Mouse (Mus musculus) regulatory T cell (primary cell): ENCODE data around the gene Vps41.

ENCODE experiments used
- in situ Hi-C: fragments of 300-600 bp; cut with MboI, MseI; formaldehyde crosslinking; loops from one replicate; pipeline ENCODE4 v1.15.1; 2025; ENCODE audit warnings: high pct_unique_total_duplicates

The Vps41 gene

GRCm38 (mm10) chr13:18717185-18717584, at the start of gene Vps41:
TSS of gene Vps41 (plus strand) at chr13:18717286.
- in situ Hi-C loops: no loop called here

- in situ Hi-C loops: no loop called here
Observed at GRCm38 (mm10) chr13:18698518-18699065, 18.5 kb upstream of the Vps41 start.

GRCm38 (mm10) chr13:18711685-18712084, 5.4 kb upstream of the Vps41 start:
- in situ Hi-C loops: no loop called here

- in situ Hi-C loops: no loop called here
Observed at GRCm38 (mm10) chr13:18716707-18717106, 379 bp upstream of the Vps41 start.

- in situ Hi-C loops: no loop called here
Observed at GRCm38 (mm10) chr13:18718461-18718860, 1.4 kb downstream of the Vps41 start.

- in situ Hi-C loops: no loop called here
Observed at GRCm38 (mm10) chr13:18730666-18731065, 13.6 kb downstream of the Vps41 start.

- in situ Hi-C loops: no loop called here
Observed at GRCm38 (mm10) chr13:18736590-18736989, 19.5 kb downstream of the Vps41 start.

- in situ Hi-C loops: no loop called here
Observed at GRCm38 (mm10) chr13:18743575-18744265, 26.6 kb downstream of the Vps41 start.

- in situ Hi-C loops: no loop called here
Observed at GRCm38 (mm10) chr13:18744266-18744652, 27.2 kb downstream of the Vps41 start.

- in situ Hi-C loops: no loop called here
Observed at GRCm38 (mm10) chr13:18757958-18758357, 40.9 kb downstream of the Vps41 start.

- in situ Hi-C loops: no loop called here
Observed at GRCm38 (mm10) chr13:18759361-18760056, 42.4 kb downstream of the Vps41 start.

- in situ Hi-C loops: no loop called here
Observed at GRCm38 (mm10) chr13:18761452-18761851, 44.4 kb downstream of the Vps41 start.

GRCm38 (mm10) chr13:18767893-18768292, 50.8 kb downstream of the Vps41 start:
- in situ Hi-C loops: no loop called here

- in situ Hi-C loops: no loop called here
Observed at GRCm38 (mm10) chr13:18768495-18768894, 51.4 kb downstream of the Vps41 start.

GRCm38 (mm10) chr13:18773437-18774198, 56.5 kb downstream of the Vps41 start:
- in situ Hi-C loops: no loop called here

GRCm38 (mm10) chr13:18781250-18781649, 64.2 kb downstream of the Vps41 start:
- in situ Hi-C loops: no loop called here

GRCm38 (mm10) chr13:18785702-18786101, 68.6 kb downstream of the Vps41 start:
- in situ Hi-C loops: no loop called here

- in situ Hi-C loops: no loop called here
Observed at GRCm38 (mm10) chr13:18788040-18788439, 71.0 kb downstream of the Vps41 start.

- in situ Hi-C loops: no loop called here
Observed at GRCm38 (mm10) chr13:18788689-18789088, 71.6 kb downstream of the Vps41 start.

- in situ Hi-C loops: no loop called here
Observed at GRCm38 (mm10) chr13:18789662-18790061, 72.6 kb downstream of the Vps41 start.

GRCm38 (mm10) chr13:18790086-18790485, 73.0 kb downstream of the Vps41 start:
- in situ Hi-C loops: no loop called here

GRCm38 (mm10) chr13:18791314-18791713, 74.2 kb downstream of the Vps41 start:
- in situ Hi-C loops: no loop called here
